Mouse (Mus musculus): ENCODE data around the gene Pitpnc1. TPM values are rescaled to one million over a fixed set of nuclear protein-coding genes. Genes with fewer than 3 reads are reported as not detected.

Gene Pitpnc1
- polyA plus RNA-seq, 1 experiment = 14.0 TPM

- peaks cover 12% of the 10 kb centered on the region; the same call in 1 of the 2 replicates for H3K4me1 ChIP-seq (ENCODE audit: control insufficient read depth, insufficient read depth, low read length)
- WGBS = 55% methylated on average over 7 of the region's 7 CpGs
- H3K4me3 ChIP-seq (replicated peaks; ENCODE audit: control insufficient read depth, low read depth, low read length) = no peak overlapping the region
- TF ChIP-seq POLR2A (IDR thresholded peaks at IDR 0.05; ENCODE audit: borderline replicate concordance, control insufficient read depth, low read depth, low read length) (no peak), CTCF (IDR thresholded peaks at IDR 0.05; ENCODE audit: control insufficient read depth, insufficient read depth, low read length) (no peak)
- no peak overlapping the region for H3K27ac ChIP-seq (ENCODE audit: control insufficient read depth, insufficient read depth, low read depth, low read length, poor library complexity)
Observed at GRCm38 (mm10) chr11:107452053-107452452, 18.4 kb downstream of the Pitpnc1 start.

- peak overlapping the region; percentile 1 for H3K4me3 ChIP-seq (replicated peaks; ENCODE audit: control insufficient read depth, low read depth, low read length)
- WGBS = 3% methylated on average over 10 of the region's 10 CpGs
- peaks cover 16% of the 10 kb centered on the region for H3K4me1 ChIP-seq (ENCODE audit: control insufficient read depth, insufficient read depth, low read length)
- H3K27ac ChIP-seq (ENCODE audit: control insufficient read depth, insufficient read depth, low read depth, low read length, poor library complexity) = peak overlapping the region; percentile 83
- no peak for TF ChIP-seq POLR2A (IDR thresholded peaks at IDR 0.05; ENCODE audit: borderline replicate concordance, control insufficient read depth, low read depth, low read length)
- no peak for TF ChIP-seq CTCF (IDR thresholded peaks at IDR 0.05; ENCODE audit: control insufficient read depth, insufficient read depth, low read length)
Observed at GRCm38 (mm10) chr11:107451106-107451505, 19.4 kb downstream of the Pitpnc1 start.

- Histone ChIP-seq H3K4me3 (replicated peaks; ENCODE audit: control insufficient read depth, low read depth, low read length) (no peak overlapping the region), H3K27ac (ENCODE audit: control insufficient read depth, insufficient read depth, low read depth, low read length, poor library complexity) (peak overlapping the region; percentile 60; the same call in 1 of the 2 replicates), H3K4me1 (ENCODE audit: control insufficient read depth, insufficient read depth, low read length) (peaks cover 19% of the 10 kb centered on the region)
- TF ChIP-seq CTCF (IDR thresholded peaks at IDR 0.05; ENCODE audit: control insufficient read depth, insufficient read depth, low read length) (no peak), POLR2A (IDR thresholded peaks at IDR 0.05; ENCODE audit: borderline replicate concordance, control insufficient read depth, low read depth, low read length) (no peak)
- WGBS = 67% methylated on average over 6 of the region's 6 CpGs
Observed at GRCm38 (mm10) chr11:107450097-107450496, 20.4 kb downstream of the Pitpnc1 start.

- H3K4me3 ChIP-seq (replicated peaks; ENCODE audit: control insufficient read depth, low read depth, low read length) = peak overlapping the region; percentile 19
- H3K27ac ChIP-seq (ENCODE audit: control insufficient read depth, insufficient read depth, low read depth, low read length, poor library complexity) = peak overlapping the region; percentile 92
- TF ChIP-seq POLR2A (IDR thresholded peaks at IDR 0.05; ENCODE audit: borderline replicate concordance, control insufficient read depth, low read depth, low read length) (peak; percentile 22; the same call in 1 of the 2 replicates), CTCF (IDR thresholded peaks at IDR 0.05; ENCODE audit: control insufficient read depth, insufficient read depth, low read length) (no peak)
- peaks cover 20% of the 10 kb centered on the region for H3K4me1 ChIP-seq (ENCODE audit: control insufficient read depth, insufficient read depth, low read length)
- 65% methylated on average over 17 of the region's 17 CpGs for WGBS
Observed at GRCm38 (mm10) chr11:107449169-107449910, 21.2 kb downstream of the Pitpnc1 start.

- Histone ChIP-seq H3K4me1 (ENCODE audit: control insufficient read depth, insufficient read depth, low read length) (peaks cover 20% of the 10 kb centered on the region), H3K4me3 (replicated peaks; ENCODE audit: control insufficient read depth, low read depth, low read length) (no peak overlapping the region), H3K27ac (ENCODE audit: control insufficient read depth, insufficient read depth, low read depth, low read length, poor library complexity) (peak overlapping the region; percentile 22; the same call in 1 of the 2 replicates)
- 66% methylated on average over 9 of the region's 9 CpGs for WGBS
- TF ChIP-seq CTCF (IDR thresholded peaks at IDR 0.05; ENCODE audit: control insufficient read depth, insufficient read depth, low read length) (no peak), POLR2A (IDR thresholded peaks at IDR 0.05; ENCODE audit: borderline replicate concordance, control insufficient read depth, low read depth, low read length) (no peak)
Observed at GRCm38 (mm10) chr11:107447915-107448314, 22.6 kb downstream of the Pitpnc1 start.

- Histone ChIP-seq H3K4me3 (replicated peaks; ENCODE audit: control insufficient read depth, low read depth, low read length) (no peak overlapping the region), H3K27ac (ENCODE audit: control insufficient read depth, insufficient read depth, low read depth, low read length, poor library complexity) (peak overlapping the region; percentile 60; the same call in 1 of the 2 replicates), H3K4me1 (ENCODE audit: control insufficient read depth, insufficient read depth, low read length) (peaks cover 23% of the 10 kb centered on the region)
- 21% methylated on average over 5 of the region's 5 CpGs for WGBS
- TF ChIP-seq CTCF (IDR thresholded peaks at IDR 0.05; ENCODE audit: control insufficient read depth, insufficient read depth, low read length) = no peak
- TF ChIP-seq POLR2A (IDR thresholded peaks at IDR 0.05; ENCODE audit: borderline replicate concordance, control insufficient read depth, low read depth, low read length) = no peak
Observed at GRCm38 (mm10) chr11:107447349-107447748, 23.1 kb downstream of the Pitpnc1 start.

- TF ChIP-seq POLR2A (IDR thresholded peaks at IDR 0.05; ENCODE audit: borderline replicate concordance, control insufficient read depth, low read depth, low read length) (no peak), CTCF (IDR thresholded peaks at IDR 0.05; ENCODE audit: control insufficient read depth, insufficient read depth, low read length) (no peak)
- H3K27ac ChIP-seq (ENCODE audit: control insufficient read depth, insufficient read depth, low read depth, low read length, poor library complexity) = peak overlapping the region; percentile 60; the same call in 1 of the 2 replicates
- no peak overlapping the region for H3K4me3 ChIP-seq (replicated peaks; ENCODE audit: control insufficient read depth, low read depth, low read length)
- peaks cover 25% of the 10 kb centered on the region for H3K4me1 ChIP-seq (ENCODE audit: control insufficient read depth, insufficient read depth, low read length)
- 23% methylated on average over 6 of the region's 6 CpGs for WGBS
Observed at GRCm38 (mm10) chr11:107446650-107447049, 23.8 kb downstream of the Pitpnc1 start.

- TF ChIP-seq CTCF (IDR thresholded peaks at IDR 0.05; ENCODE audit: control insufficient read depth, insufficient read depth, low read length) (no peak), POLR2A (IDR thresholded peaks at IDR 0.05; ENCODE audit: borderline replicate concordance, control insufficient read depth, low read depth, low read length) (no peak)
- WGBS = 62% methylated on average over 3 of the region's 3 CpGs
- Histone ChIP-seq H3K4me1 (ENCODE audit: control insufficient read depth, insufficient read depth, low read length) (peaks cover 26% of the 10 kb centered on the region), H3K27ac (ENCODE audit: control insufficient read depth, insufficient read depth, low read depth, low read length, poor library complexity) (no peak overlapping the region), H3K4me3 (replicated peaks; ENCODE audit: control insufficient read depth, low read depth, low read length) (no peak overlapping the region)
Observed at GRCm38 (mm10) chr11:107445683-107446082, 24.8 kb downstream of the Pitpnc1 start.

Data from bone marrow, adult 2 months (tissue).